Mouse (Mus musculus): Measurements from ENCODE around the gene Cysltr1. TPM values are rescaled to one million over a fixed set of nuclear protein-coding genes. Genes with fewer than 3 reads are reported as not detected.

The Cysltr1 gene
- polyA plus RNA-seq (2021; fragmentation: Nextera tagmentation) = 1.2 and 1.3 TPM in 2 replicates
- long read RNA-seq, experiment 1, full-length matches to known transcripts = 3 of 3 reads
- long read RNA-seq, experiment 1, partial matches to known transcripts = 0 of 3 reads
- long read RNA-seq, experiment 1, other reads (novel, unspliced or antisense) = 0 of 3 reads
- long read RNA-seq, experiment 2, full-length matches to known transcripts = 6 of 8 reads
- long read RNA-seq, experiment 2, partial matches to known transcripts = 0 of 8 reads
- long read RNA-seq, experiment 2, other reads (novel, unspliced or antisense) = 2 of 8 reads

GRCm38 (mm10) chrX:106603386-106603785, at the start of gene Cysltr1:
TSS of gene Cysltr1 (minus strand) at chrX:106603679.

DNA sequence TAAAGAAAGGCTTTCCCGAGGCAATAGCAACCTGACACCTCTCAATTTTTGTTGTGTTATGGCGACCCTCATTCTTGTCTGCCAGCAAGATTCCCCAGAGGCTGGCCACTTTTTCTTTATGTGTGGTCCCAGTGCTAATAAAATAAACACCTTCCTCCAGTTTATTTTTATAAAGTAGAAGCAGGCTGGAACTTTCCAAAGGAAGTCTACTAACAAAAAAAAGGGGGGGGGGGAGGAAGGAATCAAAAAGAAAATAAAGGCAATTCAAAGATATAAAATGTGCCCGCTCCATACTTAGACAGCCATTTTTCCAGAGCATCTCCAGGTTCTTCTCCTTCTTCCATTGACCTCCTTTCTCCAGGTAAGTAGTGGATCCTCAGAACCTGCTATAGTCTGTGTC, 20.6 kb downstream of the Cysltr1 start, which contains the start of gene Gm5127:
Gm5127 (plus strand) TSS at position 301 of the 400 bp plus-strand sequence.

Other genes starting within 250 kb of the Cysltr1 start
- not detected in 2 replicates for gene Fndc3c1, start 118.3 kb downstream of the Cysltr1 start, polyA plus RNA-seq (2021; fragmentation: Nextera tagmentation)
- 0.13 TPM in 1 of 2 replicates, not detected in the other for gene Gm5127, start 20.5 kb downstream of the Cysltr1 start, polyA plus RNA-seq (2021; fragmentation: Nextera tagmentation)
- 0.83 and 1.2 TPM in 2 replicates for gene Rtl3, start 237.0 kb upstream of the Cysltr1 start, polyA plus RNA-seq (2021; fragmentation: Nextera tagmentation)

Measured in layer of hippocampus, adult 6 months (tissue).